Mouse (Mus musculus): ENCODE data around the gene Daw1. TPM values are rescaled to one million over a fixed set of nuclear protein-coding genes. Genes with fewer than 3 reads are reported as not detected.

Daw1 gene
- total and polyA plus RNA-seq, 3 experiments = not detected

DNA sequence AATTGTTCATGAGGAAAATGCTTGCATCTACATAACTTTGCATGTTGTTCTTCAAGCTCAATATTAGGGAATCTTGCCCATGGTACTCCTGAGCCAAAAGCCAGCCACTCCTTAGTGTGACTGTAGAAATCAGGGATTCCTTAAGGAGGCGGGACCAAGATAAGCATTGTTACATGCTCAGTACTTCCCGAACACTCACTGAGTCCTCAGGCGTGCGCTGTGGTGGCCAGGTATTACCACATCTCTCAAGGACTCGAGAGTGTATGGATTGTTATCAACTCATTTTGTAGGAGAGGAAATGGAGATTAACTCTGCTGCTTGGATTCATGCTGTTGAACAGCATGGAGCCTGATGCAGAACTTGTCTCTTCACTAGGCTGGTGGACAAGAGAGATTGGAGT lies 17.5 kb upstream of the Daw1 start:
- ATAC-seq (ENCODE audit: extremely low read depth, insufficient number of reproducible peaks, low FRiP score, poor library complexity, severe bottlenecking) (no peak), DNase-seq (ENCODE audit: low spot score) (no peak)
- Histone ChIP-seq H3K4me1 (ENCODE audit: insufficient read depth, low read depth, low read length) (no peaks in the 10 kb centered on the region), H3K9me3 (replicated peaks) (no peaks in the 10 kb centered on the region), H3K4me3 (ENCODE audit: low read depth, low read length) (no peak overlapping the region), H3K27me3 (ENCODE audit: insufficient read depth, low read length) (no peaks in the 10 kb centered on the region), H3K36me3 (replicated peaks) (no peaks in the 10 kb centered on the region)
- TF ChIP-seq TAL1 (conservative IDR thresholded peaks at IDR 0.05; ENCODE audit: low read depth, low read length) (no peak), GATA1 (IDR thresholded peaks at IDR 0.05; ENCODE audit: borderline replicate concordance, low read length) (no peak), POLR2AphosphoS5 (IDR thresholded peaks at IDR 0.05; ENCODE audit: insufficient replicate concordance, low read depth, low read length) (no peak), GATA2 (IDR thresholded peaks at IDR 0.05; ENCODE audit: borderline replicate concordance, low read depth, low read length) (no peak), CTCF (IDR thresholded peaks at IDR 0.05; ENCODE audit: low read depth, low read length) (no peak)

GRCm38 (mm10) chr1:83146547-83146946 lies 13.0 kb upstream of the Daw1 start:
- TF ChIP-seq CTCF (IDR thresholded peaks at IDR 0.05; ENCODE audit: low read depth, low read length) = no peak
- ATAC-seq (ENCODE audit: extremely low read depth, insufficient number of reproducible peaks, low FRiP score, poor library complexity, severe bottlenecking) (no peak), DNase-seq (ENCODE audit: low spot score) (no peak)
- no peak overlapping the region for H3K4me3 ChIP-seq (ENCODE audit: low read depth, low read length)
- H3K27me3 ChIP-seq (ENCODE audit: insufficient read depth, low read length) = no peaks in the 10 kb centered on the region
- no peaks in the 10 kb centered on the region for H3K9me3 ChIP-seq (replicated peaks)
- H3K4me1 ChIP-seq (ENCODE audit: insufficient read depth, low read depth, low read length) = no peaks in the 10 kb centered on the region
- H3K36me3 ChIP-seq (replicated peaks) = no peaks in the 10 kb centered on the region

GRCm38 (mm10) chr1:83150227-83150626 lies 9.3 kb upstream of the Daw1 start:
- no peaks in the 10 kb centered on the region for H3K27me3 ChIP-seq (ENCODE audit: insufficient read depth, low read length)
- no peaks in the 10 kb centered on the region for H3K36me3 ChIP-seq (replicated peaks)
- no peak for DNase-seq (ENCODE audit: low spot score)
- no peaks in the 10 kb centered on the region for H3K4me1 ChIP-seq (ENCODE audit: insufficient read depth, low read depth, low read length)
- ATAC-seq (ENCODE audit: extremely low read depth, insufficient number of reproducible peaks, low FRiP score, poor library complexity, severe bottlenecking) = no peak
- no peaks in the 10 kb centered on the region for H3K9me3 ChIP-seq (replicated peaks)
- no peak overlapping the region for H3K4me3 ChIP-seq (ENCODE audit: low read depth, low read length)
- no peak for TF ChIP-seq GATA2 (IDR thresholded peaks at IDR 0.05; ENCODE audit: borderline replicate concordance, low read depth, low read length)
- TF ChIP-seq TAL1 (conservative IDR thresholded peaks at IDR 0.05; ENCODE audit: low read depth, low read length) = no peak
- no peak for TF ChIP-seq CTCF (IDR thresholded peaks at IDR 0.05; ENCODE audit: low read depth, low read length)
- no peak for TF ChIP-seq GATA1 (IDR thresholded peaks at IDR 0.05; ENCODE audit: borderline replicate concordance, low read length)
- TF ChIP-seq POLR2AphosphoS5 (IDR thresholded peaks at IDR 0.05; ENCODE audit: insufficient replicate concordance, low read depth, low read length) = no peak

DNA sequence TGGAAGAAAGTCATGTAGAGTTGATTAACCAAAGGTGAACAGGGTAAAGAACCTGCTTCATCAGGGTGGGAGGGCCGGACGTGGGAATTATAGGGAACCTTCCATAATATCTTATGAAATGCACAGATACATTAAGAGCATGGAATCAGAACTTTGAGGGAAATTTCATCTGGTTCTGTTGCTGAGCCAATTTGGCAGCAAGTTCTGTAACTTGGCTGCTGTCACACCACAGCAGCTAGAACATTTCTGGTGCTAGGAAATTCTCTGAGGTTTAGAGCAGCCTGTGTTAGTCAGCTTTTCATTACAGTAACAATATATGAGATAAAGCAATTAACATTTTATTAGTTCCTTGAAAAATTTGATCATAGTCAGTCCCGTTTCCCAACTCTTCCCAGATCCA lies 6.6 kb upstream of the Daw1 start:
- no peaks in the 10 kb centered on the region for H3K4me1 ChIP-seq (ENCODE audit: insufficient read depth, low read depth, low read length)
- no peak for ATAC-seq (ENCODE audit: extremely low read depth, insufficient number of reproducible peaks, low FRiP score, poor library complexity, severe bottlenecking)
- H3K9me3 ChIP-seq (replicated peaks) = no peaks in the 10 kb centered on the region
- H3K27me3 ChIP-seq (ENCODE audit: insufficient read depth, low read length) = no peaks in the 10 kb centered on the region
- no peaks in the 10 kb centered on the region for H3K36me3 ChIP-seq (replicated peaks)
- no peak overlapping the region for H3K4me3 ChIP-seq (ENCODE audit: low read depth, low read length)
- no peak for TF ChIP-seq GATA2 (IDR thresholded peaks at IDR 0.05; ENCODE audit: borderline replicate concordance, low read depth, low read length)
- no peak for TF ChIP-seq POLR2AphosphoS5 (IDR thresholded peaks at IDR 0.05; ENCODE audit: insufficient replicate concordance, low read depth, low read length)
- TF ChIP-seq TAL1 (conservative IDR thresholded peaks at IDR 0.05; ENCODE audit: low read depth, low read length) = no peak
- no peak for TF ChIP-seq CTCF (IDR thresholded peaks at IDR 0.05; ENCODE audit: low read depth, low read length)
- no peak for TF ChIP-seq GATA1 (IDR thresholded peaks at IDR 0.05; ENCODE audit: borderline replicate concordance, low read length)
- DNase-seq (ENCODE audit: low spot score) = no peak

GRCm38 (mm10) chr1:83156876-83157275 lies 2.7 kb upstream of the Daw1 start:
- Histone ChIP-seq H3K9me3 (replicated peaks) (no peaks in the 10 kb centered on the region), H3K4me3 (ENCODE audit: low read depth, low read length) (no peak overlapping the region), H3K36me3 (replicated peaks) (no peaks in the 10 kb centered on the region), H3K4me1 (ENCODE audit: insufficient read depth, low read depth, low read length) (no peaks in the 10 kb centered on the region), H3K27me3 (ENCODE audit: insufficient read depth, low read length) (no peaks in the 10 kb centered on the region)
- ATAC-seq (ENCODE audit: extremely low read depth, insufficient number of reproducible peaks, low FRiP score, poor library complexity, severe bottlenecking) (no peak), DNase-seq (ENCODE audit: low spot score) (no peak)
- TF ChIP-seq GATA1 (IDR thresholded peaks at IDR 0.05; ENCODE audit: borderline replicate concordance, low read length) = no peak
- TF ChIP-seq CTCF (IDR thresholded peaks at IDR 0.05; ENCODE audit: low read depth, low read length) = no peak

- Histone ChIP-seq H3K36me3 (replicated peaks) (no peaks in the 10 kb centered on the region), H3K27me3 (ENCODE audit: insufficient read depth, low read length) (no peaks in the 10 kb centered on the region), H3K4me1 (ENCODE audit: insufficient read depth, low read depth, low read length) (no peaks in the 10 kb centered on the region), H3K9me3 (replicated peaks) (no peaks in the 10 kb centered on the region), H3K4me3 (ENCODE audit: low read depth, low read length) (no peak overlapping the region)
- ATAC-seq (ENCODE audit: extremely low read depth, insufficient number of reproducible peaks, low FRiP score, poor library complexity, severe bottlenecking) (no peak), DNase-seq (ENCODE audit: low spot score) (no peak)
- no peak for TF ChIP-seq GATA2 (IDR thresholded peaks at IDR 0.05; ENCODE audit: borderline replicate concordance, low read depth, low read length)
- 0 out of 2 replicates have a peak, but pooled peaks have one; percentile 10 for TF ChIP-seq TAL1 (conservative IDR thresholded peaks at IDR 0.05; ENCODE audit: low read depth, low read length)
- TF ChIP-seq GATA1 (IDR thresholded peaks at IDR 0.05; ENCODE audit: borderline replicate concordance, low read length) = no peak
- no peak for TF ChIP-seq POLR2AphosphoS5 (IDR thresholded peaks at IDR 0.05; ENCODE audit: insufficient replicate concordance, low read depth, low read length)
- no peak for TF ChIP-seq CTCF (IDR thresholded peaks at IDR 0.05; ENCODE audit: low read depth, low read length)
Observed at GRCm38 (mm10) chr1:83161658-83162057, 2.1 kb downstream of the Daw1 start.

DNA sequence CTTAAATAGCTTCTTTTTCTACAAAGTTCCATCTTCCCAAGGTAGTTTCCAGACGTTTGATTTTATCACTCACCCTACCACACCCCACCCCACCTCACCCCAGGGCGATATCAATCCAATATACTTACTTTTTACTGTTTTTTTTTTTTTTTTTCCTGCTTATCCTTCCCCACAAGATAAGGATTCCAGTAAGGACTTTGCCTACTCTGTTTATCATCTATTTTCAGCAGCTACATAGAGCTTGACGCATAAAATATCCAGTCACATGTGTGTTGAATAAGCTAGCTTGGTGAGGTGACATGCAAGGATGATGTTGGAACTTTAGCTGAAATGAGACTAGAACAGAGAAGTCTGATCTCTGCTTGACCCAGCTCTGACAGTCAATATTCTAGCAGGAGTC lies 4.5 kb downstream of the Daw1 start:
- ATAC-seq (ENCODE audit: extremely low read depth, insufficient number of reproducible peaks, low FRiP score, poor library complexity, severe bottlenecking) (no peak), DNase-seq (ENCODE audit: low spot score) (no peak)
- Histone ChIP-seq H3K4me3 (ENCODE audit: low read depth, low read length) (no peak overlapping the region), H3K9me3 (replicated peaks) (no peaks in the 10 kb centered on the region), H3K36me3 (replicated peaks) (no peaks in the 10 kb centered on the region), H3K27me3 (ENCODE audit: insufficient read depth, low read length) (no peaks in the 10 kb centered on the region), H3K4me1 (ENCODE audit: insufficient read depth, low read depth, low read length) (no peaks in the 10 kb centered on the region)
- no peak for TF ChIP-seq TAL1 (conservative IDR thresholded peaks at IDR 0.05; ENCODE audit: low read depth, low read length)
- no peak for TF ChIP-seq GATA2 (IDR thresholded peaks at IDR 0.05; ENCODE audit: borderline replicate concordance, low read depth, low read length)
- TF ChIP-seq POLR2AphosphoS5 (IDR thresholded peaks at IDR 0.05; ENCODE audit: insufficient replicate concordance, low read depth, low read length) = no peak
